Mouse (Mus musculus): ENCODE measurements around the gene Aanat. TPM values are rescaled to one million over a fixed set of nuclear protein-coding genes. Genes with fewer than 3 reads are reported as not detected.
A peak's percentile ranks its signal among the peaks of the same experiment; 100 is the strongest.

Gene Aanat
- total RNA-seq, 2 experiments from 2014 or later, result not detected

GRCm38 (mm10) chr11:116572756-116573543 lies 13.3 kb upstream of the Aanat start:
- peak; percentile 76 for ATAC-seq (replicated peaks; ENCODE audit: low FRiP score, poor library complexity, severe bottlenecking)

DNA sequence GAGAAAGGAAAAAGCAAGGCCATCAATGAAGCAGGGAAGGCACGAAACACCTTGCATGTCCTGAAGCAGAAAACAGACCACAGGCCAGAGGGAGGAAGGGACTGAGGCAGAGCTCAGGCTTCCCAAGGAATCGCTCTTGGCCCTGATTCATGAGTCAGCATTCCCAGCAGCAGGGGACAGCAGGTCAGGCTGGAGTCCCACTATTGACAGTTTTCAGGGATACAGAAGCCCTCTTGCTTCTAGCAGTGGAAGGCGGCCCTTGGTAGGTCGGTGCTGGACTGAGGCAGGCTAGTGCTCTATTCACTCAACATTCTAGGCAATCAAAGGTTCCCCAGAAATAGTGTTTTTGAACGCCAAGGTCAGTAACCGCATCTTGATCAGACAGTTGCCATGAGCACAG lies 11.7 kb upstream of the Aanat start:
- ATAC-seq (replicated peaks; ENCODE audit: low FRiP score, poor library complexity, severe bottlenecking), result no peak

GRCm38 (mm10) chr11:116574982-116575381 lies 11.2 kb upstream of the Aanat start:
- ATAC-seq (replicated peaks; ENCODE audit: low FRiP score, poor library complexity, severe bottlenecking), result no peak

GRCm38 (mm10) chr11:116575396-116575795 lies 10.8 kb upstream of the Aanat start:
- ATAC-seq (replicated peaks; ENCODE audit: low FRiP score, poor library complexity, severe bottlenecking), result no peak

GRCm38 (mm10) chr11:116579280-116579679 lies 7.0 kb upstream of the Aanat start:
- no peak for ATAC-seq (replicated peaks; ENCODE audit: low FRiP score, poor library complexity, severe bottlenecking)

DNA sequence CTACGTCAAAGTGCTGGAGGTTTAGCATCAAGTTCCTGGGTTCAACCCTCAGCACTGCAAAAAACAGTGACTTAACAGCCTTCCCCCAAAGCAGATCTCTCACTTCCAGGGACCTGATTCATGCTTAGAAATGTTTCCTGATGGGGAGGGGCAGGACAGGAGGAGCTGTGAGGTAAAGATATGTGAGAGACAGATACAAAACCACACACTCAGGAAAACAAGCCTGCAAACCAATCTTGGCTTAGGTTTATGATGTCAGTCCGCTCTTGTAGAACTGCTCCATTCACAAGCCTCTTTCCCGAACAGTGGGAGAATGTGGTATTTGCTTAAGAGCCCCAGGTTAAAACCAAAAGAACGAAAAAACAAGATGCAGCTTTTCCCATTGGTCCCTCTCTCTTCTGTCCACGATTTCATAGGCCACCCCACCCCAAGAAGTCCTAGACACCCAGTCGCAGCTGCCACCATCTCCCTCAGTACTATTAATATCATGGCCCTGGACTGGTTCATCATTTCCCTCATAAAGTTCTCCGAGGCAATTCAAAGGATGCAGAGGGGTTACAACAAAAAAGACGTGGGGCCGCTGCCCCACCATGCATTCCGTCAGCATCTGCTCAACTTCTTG lies 6.1 kb upstream of the Aanat start:
- peak; percentile 81 for ATAC-seq (replicated peaks; ENCODE audit: low FRiP score, poor library complexity, severe bottlenecking)

GRCm38 (mm10) chr11:116580711-116581375 lies 5.4 kb upstream of the Aanat start:
- ATAC-seq (replicated peaks; ENCODE audit: low FRiP score, poor library complexity, severe bottlenecking), result peak; percentile 76

DNA sequence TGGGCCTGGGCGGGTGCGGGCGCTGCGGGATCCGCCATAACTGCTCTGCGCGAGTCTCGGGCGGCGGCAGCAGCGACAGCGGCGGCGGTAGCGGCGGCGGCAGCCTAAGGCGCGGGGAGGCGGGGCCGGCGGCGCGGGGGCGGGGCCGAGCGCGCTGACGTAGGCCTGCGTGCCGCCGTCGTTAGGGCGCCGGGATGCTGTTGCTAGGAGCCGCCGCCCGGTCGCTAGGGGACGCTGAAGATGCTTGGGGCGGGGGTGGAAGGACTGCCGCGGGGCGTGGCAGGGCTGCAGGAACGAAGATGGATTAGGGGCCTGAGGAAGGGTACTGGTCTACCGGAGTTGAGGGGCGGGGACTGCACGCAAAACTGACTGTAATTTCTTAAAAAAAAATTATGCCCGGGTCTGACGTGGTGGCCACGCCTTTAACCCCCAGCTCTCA lies 4.8 kb upstream of the Aanat start, which contains the start of gene Ube2o:
Gene Ube2o (minus strand): TSS at position 72 of the 439 bp plus-strand sequence.
- ATAC-seq (replicated peaks; ENCODE audit: low FRiP score, poor library complexity, severe bottlenecking), result peak; percentile 83

GRCm38 (mm10) chr11:116585682-116586081 lies 550 bp upstream of the Aanat start:
- ATAC-seq (replicated peaks; ENCODE audit: low FRiP score, poor library complexity, severe bottlenecking), result no peak

DNA sequence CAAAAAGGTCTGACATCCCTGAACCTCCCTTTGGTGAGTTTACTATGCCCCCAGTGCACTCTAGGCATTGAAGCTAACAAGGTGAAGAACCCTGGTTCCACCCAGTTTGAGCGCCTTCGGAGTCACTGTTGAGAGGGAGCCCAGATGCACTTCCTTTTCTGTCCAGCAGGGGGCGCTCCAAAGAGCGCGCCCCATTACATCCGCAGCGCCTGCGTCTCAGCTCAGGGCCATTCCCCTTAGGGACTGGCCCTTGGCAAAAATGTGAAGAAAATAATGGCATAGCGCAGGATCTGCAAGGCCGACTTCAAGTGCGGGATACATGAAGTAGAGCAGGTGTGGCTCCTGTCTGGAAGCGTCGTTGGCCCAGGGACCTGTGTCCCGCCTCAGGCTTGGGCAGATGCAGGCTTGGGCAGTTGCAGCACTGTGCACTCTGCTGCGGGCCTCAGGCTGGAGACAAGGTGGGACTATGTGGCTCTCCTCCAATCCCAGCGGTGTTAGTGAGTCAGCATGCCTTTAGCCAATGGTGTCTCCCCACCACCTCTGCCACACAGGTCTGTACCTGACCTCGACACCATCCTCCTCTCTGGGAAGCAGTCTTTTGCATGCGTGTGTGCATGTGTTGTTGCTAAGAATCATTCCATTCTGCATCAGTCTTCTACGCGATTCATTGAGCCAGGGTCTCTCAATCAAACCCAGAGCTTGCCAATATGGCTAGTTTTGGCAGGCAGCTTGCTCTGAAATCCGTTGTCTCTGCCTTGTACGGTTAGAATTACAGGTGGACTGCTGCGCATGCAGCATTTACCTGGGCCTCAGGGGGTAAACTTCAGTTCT lies 784 bp downstream of the Aanat start:
- peak; percentile 86 for ATAC-seq (replicated peaks; ENCODE audit: low FRiP score, poor library complexity, severe bottlenecking)

GRCm38 (mm10) chr11:116589020-116589531 lies 2.8 kb downstream of the Aanat start:
- ATAC-seq (replicated peaks; ENCODE audit: low FRiP score, poor library complexity, severe bottlenecking), result no peak

DNA sequence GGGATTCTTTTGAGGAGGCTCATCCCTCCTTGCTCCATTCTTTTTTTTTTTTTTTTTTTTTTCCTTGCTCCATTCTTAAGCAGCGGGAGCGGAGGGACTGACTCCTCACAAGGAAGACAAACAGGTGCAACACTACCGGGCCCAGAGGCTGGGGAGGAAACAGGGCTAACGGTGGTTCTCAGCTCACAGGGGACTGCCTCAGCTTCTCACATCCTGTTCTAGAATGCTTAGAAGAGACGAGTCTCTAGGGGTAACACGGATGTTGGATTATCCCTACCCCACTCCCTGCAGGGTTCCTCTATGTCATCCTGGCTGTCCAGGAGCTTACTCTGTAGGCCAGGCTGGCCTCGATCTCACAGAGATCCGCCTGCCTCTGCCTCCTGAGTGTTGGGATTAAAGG lies 3.3 kb downstream of the Aanat start:
- no peak for ATAC-seq (replicated peaks; ENCODE audit: low FRiP score, poor library complexity, severe bottlenecking)

GRCm38 (mm10) chr11:116591621-116592020 lies 5.4 kb downstream of the Aanat start:
- ATAC-seq (replicated peaks; ENCODE audit: low FRiP score, poor library complexity, severe bottlenecking), result no peak

- peak; percentile 90 for ATAC-seq (replicated peaks; ENCODE audit: low FRiP score, poor library complexity, severe bottlenecking)
Measured at GRCm38 (mm10) chr11:116592428-116592827, 6.2 kb downstream of the Aanat start.

GRCm38 (mm10) chr11:116593345-116593744 lies 7.1 kb downstream of the Aanat start:
- no peak for ATAC-seq (replicated peaks; ENCODE audit: low FRiP score, poor library complexity, severe bottlenecking)

DNA sequence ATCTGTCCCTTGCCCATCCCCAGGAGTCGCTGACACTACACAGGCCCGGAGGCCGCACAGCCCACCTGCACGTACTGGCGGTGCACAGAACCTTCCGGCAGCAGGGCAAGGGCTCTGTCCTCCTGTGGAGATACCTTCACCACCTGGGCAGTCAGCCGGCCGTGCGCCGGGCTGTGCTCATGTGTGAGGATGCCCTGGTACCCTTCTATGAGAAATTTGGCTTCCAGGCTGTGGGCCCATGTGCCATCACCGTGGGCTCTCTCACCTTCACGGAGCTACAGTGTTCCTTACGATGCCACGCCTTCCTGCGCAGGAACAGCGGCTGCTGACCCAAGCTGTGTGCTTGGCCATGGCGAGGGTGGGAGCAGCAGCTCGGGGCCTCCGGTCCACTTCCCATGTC lies 10.5 kb downstream of the Aanat start:
- ATAC-seq (replicated peaks; ENCODE audit: low FRiP score, poor library complexity, severe bottlenecking), result no peak

- ATAC-seq (replicated peaks; ENCODE audit: low FRiP score, poor library complexity, severe bottlenecking), result no peak
Measured at GRCm38 (mm10) chr11:116598193-116598592, 12.0 kb downstream of the Aanat start.

DNA sequence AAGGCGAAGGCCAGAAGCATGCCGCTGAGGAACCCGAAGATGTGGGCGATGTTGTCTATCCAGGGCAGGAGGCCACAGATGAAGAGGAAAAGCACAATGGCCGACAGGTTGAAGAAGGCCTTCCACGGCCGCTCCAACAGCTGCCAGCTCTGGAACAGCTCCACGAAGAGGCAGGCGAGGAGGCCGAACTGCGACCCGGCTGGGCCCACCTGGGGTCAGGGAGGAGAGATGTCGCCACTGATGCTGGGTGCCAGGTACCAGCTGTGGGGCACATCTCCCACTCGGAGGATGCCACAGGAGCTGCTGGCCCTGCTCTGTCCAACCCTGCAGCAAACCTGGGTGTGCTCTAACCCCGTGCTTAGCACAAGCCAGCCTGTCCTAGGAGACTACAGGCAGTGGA lies 13.0 kb downstream of the Aanat start:
- no peak for ATAC-seq (replicated peaks; ENCODE audit: low FRiP score, poor library complexity, severe bottlenecking)

GRCm38 (mm10) chr11:116601166-116601565 lies 14.9 kb downstream of the Aanat start:
- ATAC-seq (replicated peaks; ENCODE audit: low FRiP score, poor library complexity, severe bottlenecking), result no peak

- no peak for ATAC-seq (replicated peaks; ENCODE audit: low FRiP score, poor library complexity, severe bottlenecking)
Measured at GRCm38 (mm10) chr11:116602043-116602442, 15.8 kb downstream of the Aanat start.

Measured in erythroid progenitor cell, adult 5-6 weeks (primary cell).